Mouse (Mus musculus): ENCODE data around the gene Agk. TPM values are rescaled to one million over a fixed set of nuclear protein-coding genes. Genes with fewer than 3 reads are reported as not detected.

Agk gene
- polyA plus RNA-seq, 1 experiment from 2014 or later: 46.8 TPM

- Histone ChIP-seq H3K4me1 (peaks cover 21% of the 10 kb centered on the region), H3K27ac (no peak overlapping the region), H3K4me3 (replicated peaks) (no peak overlapping the region), H3K36me3 (no peaks in the 10 kb centered on the region), H3K27me3 (peaks cover 6% of the 10 kb centered on the region; the same call in 1 of the 2 replicates), H3K4me2 (no peak overlapping the region), H3K9me3 (replicated peaks) (no peaks in the 10 kb centered on the region), H3K9ac (no peak overlapping the region)
- no peak for ATAC-seq (replicated peaks; ENCODE audit: low FRiP score)
- WGBS: 86% methylated on average over 17 of the region's 17 CpGs
Observed at GRCm38 (mm10) chr6:40432346-40433275, 107.6 kb downstream of the Agk start.

- Histone ChIP-seq H3K36me3 (no peaks in the 10 kb centered on the region), H3K4me3 (replicated peaks) (peak overlapping the region; percentile 88), H3K4me2 (peak overlapping the region; percentile 90), H3K27me3 (peaks cover 14% of the 10 kb centered on the region; the same call in 1 of the 2 replicates), H3K9ac (peak overlapping the region; percentile 74), H3K9me3 (replicated peaks) (no peaks in the 10 kb centered on the region), H3K4me1 (peaks cover 22% of the 10 kb centered on the region), H3K27ac (no peak overlapping the region; the same call in 1 of the 2 replicates)
- WGBS: 9% methylated on average over 7 of the region's 7 CpGs
- no peak for ATAC-seq (replicated peaks; ENCODE audit: low FRiP score)
Observed at GRCm38 (mm10) chr6:40434697-40435096, 109.7 kb downstream of the Agk start.

- Histone ChIP-seq H3K27ac (peak overlapping the region; percentile 79), H3K4me1 (peaks cover 25% of the 10 kb centered on the region), H3K27me3 (peaks cover 20% of the 10 kb centered on the region; the same call in 1 of the 2 replicates), H3K4me2 (peak overlapping the region; percentile 90), H3K9ac (peak overlapping the region; percentile 74), H3K9me3 (replicated peaks) (no peaks in the 10 kb centered on the region), H3K4me3 (replicated peaks) (peak overlapping the region; percentile 88), H3K36me3 (no peaks in the 10 kb centered on the region)
- under 1% methylated on average over 70 of the region's 72 CpGs for WGBS
- ATAC-seq (replicated peaks; ENCODE audit: low FRiP score): peak; percentile 85
Observed at GRCm38 (mm10) chr6:40435151-40436046, 110.4 kb downstream of the Agk start.

DNA sequence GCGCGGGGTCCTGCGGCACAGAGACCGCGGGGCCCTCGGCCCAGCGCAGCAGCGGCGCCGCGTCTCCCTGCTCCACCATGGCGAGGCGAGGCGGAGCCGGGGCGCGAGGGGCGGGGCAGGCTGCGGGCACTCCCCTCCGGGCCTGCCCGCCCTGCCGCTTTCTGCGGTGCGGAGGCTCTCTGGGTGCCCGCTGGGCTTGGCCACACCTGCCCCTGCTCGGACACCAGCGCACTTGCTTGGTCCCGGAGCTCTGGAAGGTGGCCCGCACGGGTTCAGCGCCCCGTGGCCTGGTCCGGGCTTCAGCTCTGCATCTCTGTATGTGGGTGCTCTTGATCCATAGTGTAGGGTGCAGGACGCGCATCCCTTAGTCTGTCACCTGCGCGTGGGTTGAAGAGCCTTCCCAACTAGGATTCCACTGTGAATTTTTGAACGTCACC is 111.1 kb downstream of the Agk start, which contains the start of gene E330009J07Rik:
TSS of gene E330009J07Rik (minus strand) at position 89 of the 437 bp plus-strand sequence.
- 1% methylated on average over 38 of the region's 38 CpGs for WGBS
- peaks cover 22% of the 10 kb centered on the region for H3K4me1 ChIP-seq
- ATAC-seq (replicated peaks; ENCODE audit: low FRiP score): peak; percentile 95

DNA sequence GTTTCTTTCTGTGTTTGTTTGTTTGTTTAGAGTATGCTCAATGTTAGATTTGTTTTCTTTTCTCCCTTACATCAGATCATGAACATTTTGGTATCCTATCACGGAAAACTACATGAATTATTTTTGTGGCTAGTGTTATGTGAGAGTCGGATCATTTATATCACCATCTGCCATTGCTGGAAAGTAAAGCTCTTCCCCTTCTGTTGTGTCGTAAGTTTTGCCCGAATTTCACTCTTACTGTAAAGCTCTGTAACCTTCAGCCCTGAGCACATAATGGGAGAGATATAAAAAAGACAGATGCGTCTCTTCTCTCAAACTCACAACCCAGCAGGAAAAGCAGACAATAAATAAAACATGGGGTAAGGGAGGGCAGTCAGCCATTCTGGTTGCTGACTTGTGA is 114.0 kb downstream of the Agk start, which contains the start of gene Wee2:
TSS of gene Wee2 (plus strand) at position 153 of the 400 bp plus-strand sequence.
- no peak within 1 kb of the TSS for H3K27ac ChIP-seq
- H3K9ac ChIP-seq: no peak within 1 kb of the TSS
- H3K36me3 ChIP-seq: no peaks in the 10 kb centered on the region
- peak within 1 kb of the TSS; percentile 34 for H3K4me2 ChIP-seq
- WGBS: 52% methylated on average over 5 of the region's 5 CpGs
- peaks cover 20% of the 10 kb centered on the region for H3K4me1 ChIP-seq
- peaks cover 28% of the 10 kb centered on the region; the same call in 1 of the 2 replicates for H3K27me3 ChIP-seq
- no peaks in the 10 kb centered on the region for H3K9me3 ChIP-seq (replicated peaks)
- H3K4me3 ChIP-seq (replicated peaks): no peak within 1 kb of the TSS
- no peak for ATAC-seq (replicated peaks; ENCODE audit: low FRiP score)

More for the DNA sequence above, 111.1 kb downstream of the Agk start, which contains the start of gene E330009J07Rik:
- H3K27me3 ChIP-seq: peaks cover 20% of the 10 kb centered on the region; the same call in 1 of the 2 replicates
- H3K9me3 ChIP-seq (replicated peaks): no peaks in the 10 kb centered on the region
- peak within 1 kb of the TSS; percentile 88 for H3K4me3 ChIP-seq (replicated peaks)
- H3K27ac ChIP-seq: peak within 1 kb of the TSS; percentile 79
- H3K36me3 ChIP-seq: no peaks in the 10 kb centered on the region
- H3K4me2 ChIP-seq: peak within 1 kb of the TSS; percentile 90
- peak within 1 kb of the TSS; percentile 74 for H3K9ac ChIP-seq

DNA sequence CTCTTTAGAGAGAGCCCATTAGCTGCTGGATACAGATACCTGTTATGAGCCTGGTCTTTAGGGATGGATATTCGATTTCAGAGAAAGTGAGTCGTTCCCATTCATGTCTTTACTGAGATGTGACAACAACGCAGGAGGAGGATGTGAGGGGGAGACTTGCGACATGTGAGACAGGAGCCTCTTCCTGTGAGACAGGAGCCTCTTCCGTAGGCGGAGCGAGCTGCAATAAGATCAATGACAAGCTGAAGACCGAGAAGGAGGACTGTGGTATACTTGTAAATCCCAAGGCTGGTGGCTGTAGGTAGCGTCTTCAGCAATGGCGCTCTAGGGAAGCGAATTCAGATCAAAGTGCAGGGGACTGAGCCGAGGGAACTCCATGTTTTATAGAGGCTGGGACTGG is 114.8 kb downstream of the Agk start:
- Histone ChIP-seq H3K4me3 (replicated peaks) (no peak overlapping the region), H3K27me3 (peaks cover 28% of the 10 kb centered on the region; the same call in 1 of the 2 replicates), H3K4me2 (peak overlapping the region; percentile 34), H3K36me3 (no peaks in the 10 kb centered on the region), H3K4me1 (peaks cover 13% of the 10 kb centered on the region), H3K27ac (no peak overlapping the region), H3K9ac (no peak overlapping the region), H3K9me3 (replicated peaks) (no peaks in the 10 kb centered on the region)
- no peak for ATAC-seq (replicated peaks; ENCODE audit: low FRiP score)
- WGBS: 22% methylated on average over 12 of the region's 12 CpGs

DNA sequence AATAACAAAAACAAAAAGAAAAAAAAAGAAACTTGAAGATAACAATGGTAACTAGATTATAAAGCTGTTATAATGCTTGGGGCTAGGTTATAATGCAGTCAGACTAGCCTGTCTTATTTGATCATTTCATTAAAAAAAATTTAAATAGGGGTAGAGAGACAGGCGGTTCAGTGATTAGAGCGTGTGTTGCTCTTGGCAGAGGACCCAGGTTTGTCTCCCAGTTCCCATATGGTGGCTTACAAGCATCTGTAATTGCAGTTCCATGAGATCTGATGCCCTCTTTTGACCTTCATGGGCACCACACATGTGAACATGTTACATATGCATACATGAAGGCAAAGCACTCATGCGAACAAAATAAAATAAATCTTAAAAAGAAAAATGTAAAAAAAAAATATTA is 116.3 kb downstream of the Agk start:
- H3K4me2 ChIP-seq: no peak overlapping the region
- no peaks in the 10 kb centered on the region for H3K36me3 ChIP-seq
- H3K27me3 ChIP-seq: peaks cover 35% of the 10 kb centered on the region
- no peak for ATAC-seq (replicated peaks; ENCODE audit: low FRiP score)
- 77% methylated on average over 3 of the region's 3 CpGs for WGBS
- no peak overlapping the region for H3K9ac ChIP-seq
- no peak overlapping the region for H3K27ac ChIP-seq
- no peaks in the 10 kb centered on the region for H3K9me3 ChIP-seq (replicated peaks)
- H3K4me1 ChIP-seq: peaks cover 6% of the 10 kb centered on the region; the same call in 1 of the 2 replicates
- no peak overlapping the region for H3K4me3 ChIP-seq (replicated peaks)

DNA sequence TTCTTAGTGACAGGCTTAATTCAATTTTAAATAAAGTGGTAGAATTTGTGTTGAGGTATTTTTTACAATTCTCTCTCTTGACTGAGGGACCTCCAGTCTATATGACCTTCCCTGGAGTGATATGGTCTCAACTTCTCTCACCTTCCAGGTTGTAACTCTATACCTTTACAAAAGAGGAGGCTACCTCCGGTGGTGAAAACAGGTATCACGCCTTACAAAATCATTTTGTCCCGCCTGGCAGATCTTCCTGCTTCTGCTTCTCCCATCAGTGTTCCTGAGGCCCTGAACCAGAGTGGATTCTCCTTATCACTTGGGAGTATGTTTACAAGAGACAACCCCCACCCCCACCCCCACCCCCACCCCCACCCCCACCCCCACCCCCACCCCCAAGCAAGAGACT is 116.8 kb downstream of the Agk start:
- Histone ChIP-seq H3K4me1 (0 out of 2 replicates have a peak, but pooled peaks cover 4% of the 10 kb centered on the region), H3K27me3 (peaks cover 39% of the 10 kb centered on the region), H3K36me3 (no peaks in the 10 kb centered on the region), H3K27ac (no peak overlapping the region), H3K9ac (no peak overlapping the region), H3K9me3 (replicated peaks) (no peaks in the 10 kb centered on the region), H3K4me2 (no peak overlapping the region), H3K4me3 (replicated peaks) (no peak overlapping the region)
- 43% methylated on average over 3 of the region's 3 CpGs for WGBS
- no peak for ATAC-seq (replicated peaks; ENCODE audit: low FRiP score)

DNA sequence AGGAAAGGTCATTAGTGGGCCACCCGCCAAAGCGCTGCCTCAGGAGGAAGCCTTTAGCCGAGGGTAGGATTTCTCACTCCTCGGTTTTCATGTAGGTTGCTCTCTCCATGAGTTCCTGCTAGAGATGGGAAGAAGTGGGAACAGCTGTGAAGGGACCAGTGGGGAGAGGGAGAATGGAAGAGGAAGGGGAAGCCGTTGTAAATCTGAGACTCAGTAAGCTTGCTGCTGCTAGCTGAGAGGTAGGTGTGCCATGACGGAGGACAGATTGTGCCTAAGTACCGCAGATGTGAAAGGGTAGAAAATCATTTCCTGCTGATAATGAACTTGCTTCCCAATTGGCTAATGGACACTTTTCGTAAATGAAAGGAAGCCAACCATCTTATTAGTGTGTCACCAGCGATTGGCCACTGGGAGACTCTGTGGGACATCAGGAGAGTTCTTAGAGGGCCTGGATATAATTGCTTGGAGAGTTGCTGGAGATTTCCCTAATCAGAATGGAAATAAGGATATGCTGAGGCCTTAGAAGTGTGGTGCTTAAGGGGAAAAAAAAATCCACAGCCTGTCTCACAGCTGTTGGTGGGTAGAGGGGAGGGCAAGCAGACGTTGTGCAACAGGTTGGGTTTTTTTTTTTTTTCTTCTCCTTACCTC is 118.4 kb downstream of the Agk start:
- peaks cover 32% of the 10 kb centered on the region for H3K27me3 ChIP-seq
- no peaks in the 10 kb centered on the region for H3K36me3 ChIP-seq
- H3K4me2 ChIP-seq: no peak overlapping the region
- WGBS: 25% methylated on average over 10 of the region's 10 CpGs
- no peak overlapping the region for H3K27ac ChIP-seq
- ATAC-seq (replicated peaks; ENCODE audit: low FRiP score): no peak
- no peak overlapping the region for H3K9ac ChIP-seq
- no peak overlapping the region for H3K4me3 ChIP-seq (replicated peaks)
- no peaks in the 10 kb centered on the region for H3K9me3 ChIP-seq (replicated peaks)
- H3K4me1 ChIP-seq: 0 out of 2 replicates have a peak, but pooled peaks cover 4% of the 10 kb centered on the region

Measured in kidney, embryonic 15.5 days (tissue).